ENCODE assay signal across 9 mouse cellular contexts in genomic region chr5:106274617-106275016, GRCm38 (mm10).
DNase-seq lines count a peak whose midpoint lies in the region; ATAC-seq and TF ChIP-seq lines count a peak whose summit lies in the region.
"Had no signal": no experiment of that assay in that cellular context is flagged by ENCODE, and none has a peak within 500 bp of the region (broad histone marks: within the 10 kb centered on the region; RNA-seq: fewer than 3 reads in every experiment).

No protein-coding gene starts in this region.

- H3K9ac ChIP-seq in liver, adult 2 months (ENCODE audit: low read depth, low read length): no peak overlapping the region
- H3K9ac ChIP-seq in liver, embryonic 11.5 days (ENCODE audit: low read depth, low read length): no peak overlapping the region
- no peak overlapping the region for H3K9ac ChIP-seq in neural tube, embryonic 11.5 days (ENCODE audit: low read length)
- H3K9ac ChIP-seq: liver, embryonic 15.5 days had no signal

- no peak for TF ChIP-seq POLR2A in liver, adult 2 months (IDR thresholded peaks at IDR 0.05; ENCODE audit: extremely low read depth, insufficient read depth, low read length)

- no peak overlapping the region for H3K27ac ChIP-seq in liver, adult 2 months (replicated peaks; ENCODE audit: insufficient read depth, low read depth, low read length)
- H3K27ac ChIP-seq in liver, embryonic 11.5 days (ENCODE audit: low read depth, low read length): no peak overlapping the region
- H3K27ac ChIP-seq in neural tube, embryonic 11.5 days (ENCODE audit: low read depth, low read length): no peak overlapping the region
- H3K27ac ChIP-seq: liver, embryonic 15.5 days had no signal

- TF ChIP-seq CTCF in liver, adult 2 months (IDR thresholded peaks at IDR 0.05; ENCODE audit: low read depth, low read length): peak; percentile 79

- DNase-seq in adrenal gland, postnatal 10 days: peak; percentile 14
- no peak for DNase-seq in adrenal gland, adult 2 months
- DNase-seq in liver, adult 2 months (ENCODE audit: extremely low read depth, low read depth, low spot score): peak; percentile 14
- no peak for DNase-seq in liver, embryonic 11.5 days (ENCODE audit: low spot score)
- peak; percentile 53 for DNase-seq in embryo, embryonic 11 days
- DNase-seq in neural tube, embryonic 11.5 days (ENCODE audit: low spot score): peak; percentile 14
- no peak for DNase-seq in spleen, postnatal 10 days (ENCODE audit: low spot score in 2 of 2)
- DNase-seq in adrenal gland, adult 18-20 months (ENCODE audit: low spot score in 2 of 2): no peak

- no peaks in the 10 kb centered on the region for H3K79me2 ChIP-seq in liver, adult 2 months (ENCODE audit: control insufficient read depth, insufficient read depth, low read length)

- H3K27me3 ChIP-seq in liver, adult 2 months (ENCODE audit: control insufficient read depth, insufficient read depth, low read length): no peaks in the 10 kb centered on the region
- no peaks in the 10 kb centered on the region for H3K27me3 ChIP-seq in liver, embryonic 11.5 days (replicated peaks; ENCODE audit: control insufficient read depth, insufficient read depth, low read length)
- no peaks in the 10 kb centered on the region for H3K27me3 ChIP-seq in neural tube, embryonic 11.5 days (ENCODE audit: control insufficient read depth, insufficient read depth, low read length)
- H3K27me3 ChIP-seq: liver, embryonic 15.5 days had no signal

- H3K9me3 ChIP-seq in liver, embryonic 11.5 days (ENCODE audit: control insufficient read depth, low read length): no peaks in the 10 kb centered on the region
- H3K9me3 ChIP-seq in neural tube, embryonic 11.5 days (ENCODE audit: control insufficient read depth, low read length): no peaks in the 10 kb centered on the region
- H3K9me3 ChIP-seq: liver, embryonic 15.5 days had no signal

- no peak overlapping the region for H3K4me3 ChIP-seq in liver, adult 2 months (ENCODE audit: insufficient read depth, low read depth, low read length)
- H3K4me3 ChIP-seq in liver, embryonic 11.5 days (ENCODE audit: low read depth, low read length): no peak overlapping the region
- H3K4me3 ChIP-seq in neural tube, embryonic 11.5 days (ENCODE audit: low read depth, low read length): no peak overlapping the region
- H3K4me3 ChIP-seq: liver, embryonic 15.5 days had no signal

- 40% methylated on average over 10 of the region's 10 CpGs for WGBS in liver, adult 2 months
- WGBS in liver, embryonic 11.5 days: 30% methylated on average over 10 of the region's 10 CpGs
- 33% methylated on average over 10 of the region's 10 CpGs for whole genome bisulfite sequencing in neural tube, embryonic 11.5 days

- no peak for ATAC-seq in liver, embryonic 11.5 days (replicated peaks; ENCODE audit: low FRiP score)
- ATAC-seq in neural tube, embryonic 11.5 days (ENCODE audit: insufficient read depth, low FRiP score, low TSS enrichment): no peak

- no peak overlapping the region for H3K4me2 ChIP-seq in liver, embryonic 11.5 days
- peak overlapping the region; percentile 2; the same call in 1 of the 2 replicates for H3K4me2 ChIP-seq in neural tube, embryonic 11.5 days (ENCODE audit: low read depth)
- H3K4me2 ChIP-seq: liver, embryonic 15.5 days had no signal

- H3K36me3 ChIP-seq in liver, adult 2 months (ENCODE audit: control insufficient read depth, insufficient read depth, low read length): no peaks in the 10 kb centered on the region
- H3K36me3 ChIP-seq in liver, embryonic 11.5 days (ENCODE audit: control insufficient read depth, insufficient read depth, low read length): no peaks in the 10 kb centered on the region
- H3K36me3 ChIP-seq in neural tube, embryonic 11.5 days (ENCODE audit: control insufficient read depth, insufficient read depth, low read length): no peaks in the 10 kb centered on the region
- H3K36me3 ChIP-seq: liver, embryonic 15.5 days had no signal

- H3K4me1 ChIP-seq in liver, adult 2 months (ENCODE audit: control insufficient read depth, insufficient read depth, low read length): no peaks in the 10 kb centered on the region
- H3K4me1 ChIP-seq in liver, embryonic 11.5 days (replicated peaks; ENCODE audit: control insufficient read depth, insufficient read depth, low read length): no peaks in the 10 kb centered on the region
- H3K4me1 ChIP-seq in neural tube, embryonic 11.5 days (ENCODE audit: control insufficient read depth, insufficient read depth, low read length): no peaks in the 10 kb centered on the region
- H3K4me1 ChIP-seq: liver, embryonic 15.5 days had no signal

Comparison
In these comparisons a context has a peak if more than half of its experiments do, and no peak if none do; other contexts are left out.
1. DNase-seq: peak in adrenal gland, postnatal 10 days (single experiment), liver, adult 2 months (single experiment), embryo, embryonic 11 days (single experiment) and neural tube, embryonic 11.5 days (single experiment); none in adrenal gland, adult 2 months (single experiment), liver, embryonic 11.5 days (single experiment), spleen, postnatal 10 days (0 of 2) and adrenal gland, adult 18-20 months (0 of 2).